Mouse (Mus musculus) stomach, embryonic 14.5 days (tissue): ENCODE results near the gene Klhl21. TPM values are rescaled to one million over a fixed set of nuclear protein-coding genes. Genes with fewer than 3 reads are reported as not detected.

ENCODE experiments used
- ATAC-seq: fragments of 200-750 bp; cut with Nextera tagmentation; 2 replicates; pipeline ENCODE4 v1.8.0; 2017; ENCODE audit warnings: low read depth, moderate TSS enrichment; ENCODE audit not compliant: insufficient number of reproducible peaks, insufficient read depth, low FRiP score
- H3K27ac ChIP-seq: fragments of 300-500 bp; sonication (generic); 2 replicates; pipeline ENCODE4 v1.5.1; 2014; ENCODE audit warnings: mild to moderate bottlenecking, low read length, moderate library complexity, mixed read lengths
- H3K27me3 ChIP-seq: fragments of 300-500 bp; sonication (generic); 2 replicates; pipeline ENCODE4 v1.6.1; 2014; ENCODE audit warnings: low read length, control low read depth, mixed read lengths; ENCODE audit not compliant: control insufficient read depth, insufficient read depth
- H3K36me3 ChIP-seq: fragments of 300-500 bp; sonication (generic); 2 replicates; pipeline ENCODE4 v1.6.1; 2014; ENCODE audit warnings: mild to moderate bottlenecking, control low read depth, low read length, moderate library complexity, mixed read lengths; ENCODE audit not compliant: control insufficient read depth, insufficient read depth
- H3K4me1 ChIP-seq: fragments of 300-500 bp; sonication (generic); 2 replicates; pipeline ENCODE4 v1.6.1; 2014; ENCODE audit warnings: low read length, control low read depth, mixed read lengths; ENCODE audit not compliant: control insufficient read depth, insufficient read depth
- H3K4me2 ChIP-seq: fragments of 300-500 bp; sonication (generic); replicated peaks from 2 replicates; pipeline ENCODE4 v1.6.1; 2014; ENCODE audit warnings: low read depth, low read length, control low read depth
- H3K4me3 ChIP-seq: fragments of 300-500 bp; sonication (generic); 2 replicates; pipeline ENCODE4 v1.5.1; 2014; ENCODE audit warnings: low read depth, low read length, control low read depth
- H3K9ac ChIP-seq: fragments of 300-500 bp; sonication (generic); replicated peaks from 2 replicates; pipeline ENCODE4 v1.6.1; 2014; ENCODE audit warnings: low read depth, mild to moderate bottlenecking, control low read depth, low read length, moderate library complexity, mixed read lengths
- H3K9me3 ChIP-seq: fragments of 300-500 bp; sonication (generic); 2 replicates; pipeline ENCODE4 v1.6.1; 2016; ENCODE audit warnings: low read depth, low read length, control low read depth; ENCODE audit not compliant: control insufficient read depth
- WGBS: fragments of 180-500 bp; shearing (Covaris S2); extraction: QIAGEN DNeasy Blood & Tissue Kit; methylation state at CpG from one replicate; pipeline ENCODE4 v1.1.7; 2014; 5-methylcytosine and 5-hydroxymethylcytosine counted together
- polyA plus RNA-seq: library from polyadenylated mRNA; unstranded; fragments of >200 nt; fragmentation: Nextera tagmentation; extraction: Ambion mirVana; gene quantifications from 2 replicates; pipeline ENCODE4 v1.2.1, GENCODE M21; 2014

Klhl21 gene
- polyA plus RNA-seq, 1 experiment from 2014 or later, result 5.8 TPM

DNA sequence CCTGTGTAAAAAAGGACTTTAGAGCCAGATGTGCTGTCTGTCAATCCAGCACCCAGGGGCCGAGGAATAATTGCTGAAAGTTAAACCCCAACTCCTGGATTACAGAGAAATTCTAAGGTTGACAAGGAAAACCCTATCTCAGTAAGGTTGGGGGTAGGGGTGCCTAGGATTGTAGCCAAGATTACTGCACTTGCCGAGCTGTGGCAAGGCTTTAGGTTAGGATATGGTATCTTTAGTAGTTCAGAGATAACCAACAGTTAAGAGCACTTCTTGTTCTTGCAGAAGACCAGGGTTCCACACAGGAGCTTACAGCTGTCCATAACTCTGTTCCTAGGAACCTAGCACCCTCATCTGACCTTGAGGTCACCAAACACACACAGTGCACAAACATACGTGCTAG lies 10.9 kb upstream of the Klhl21 start:
- WGBS, result 65% methylated on average over 3 of the region's 3 CpGs
- Histone ChIP-seq H3K9me3 (no peaks in the 10 kb centered on the region), H3K36me3 (no peaks in the 10 kb centered on the region), H3K9ac (no peak overlapping the region), H3K4me3 (peak overlapping the region; percentile 97; the same call in 1 of the 2 replicates), H3K27me3 (no peaks in the 10 kb centered on the region), H3K4me2 (peak overlapping the region; percentile 62), H3K27ac (no peak overlapping the region), H3K4me1 (peaks cover 16% of the 10 kb centered on the region; the same call in 1 of the 2 replicates)
- ATAC-seq, result no peak

GRCm38 (mm10) chr4:151999481-151999880 lies 9.1 kb upstream of the Klhl21 start:
- WGBS, result 60% methylated on average over 3 of the region's 3 CpGs
- Histone ChIP-seq H3K4me3 (no peak overlapping the region), H3K9ac (no peak overlapping the region), H3K4me1 (peaks cover 5% of the 10 kb centered on the region; the same call in 1 of the 2 replicates), H3K9me3 (no peaks in the 10 kb centered on the region), H3K4me2 (no peak overlapping the region), H3K27me3 (no peaks in the 10 kb centered on the region), H3K36me3 (no peaks in the 10 kb centered on the region), H3K27ac (no peak overlapping the region)
- no peak for ATAC-seq

- Histone ChIP-seq H3K4me3 (no peak overlapping the region), H3K4me2 (no peak overlapping the region), H3K27ac (no peak overlapping the region), H3K4me1 (peaks cover 4% of the 10 kb centered on the region; the same call in 1 of the 2 replicates), H3K27me3 (no peaks in the 10 kb centered on the region), H3K9me3 (no peaks in the 10 kb centered on the region), H3K36me3 (no peaks in the 10 kb centered on the region), H3K9ac (no peak overlapping the region)
- no peak for ATAC-seq
- WGBS, result 23% methylated on average over 4 of the region's 4 CpGs
Observed at GRCm38 (mm10) chr4:152000906-152001305, 7.7 kb upstream of the Klhl21 start.

- Histone ChIP-seq H3K36me3 (no peaks in the 10 kb centered on the region), H3K4me1 (peaks cover 4% of the 10 kb centered on the region; the same call in 1 of the 2 replicates), H3K27ac (no peak overlapping the region), H3K27me3 (no peaks in the 10 kb centered on the region), H3K9ac (no peak overlapping the region), H3K4me2 (no peak overlapping the region), H3K9me3 (no peaks in the 10 kb centered on the region), H3K4me3 (no peak overlapping the region)
- 64% methylated on average over 4 of the region's 4 CpGs for WGBS
- ATAC-seq, result no peak
Observed at GRCm38 (mm10) chr4:152001335-152001734, 7.3 kb upstream of the Klhl21 start.

DNA sequence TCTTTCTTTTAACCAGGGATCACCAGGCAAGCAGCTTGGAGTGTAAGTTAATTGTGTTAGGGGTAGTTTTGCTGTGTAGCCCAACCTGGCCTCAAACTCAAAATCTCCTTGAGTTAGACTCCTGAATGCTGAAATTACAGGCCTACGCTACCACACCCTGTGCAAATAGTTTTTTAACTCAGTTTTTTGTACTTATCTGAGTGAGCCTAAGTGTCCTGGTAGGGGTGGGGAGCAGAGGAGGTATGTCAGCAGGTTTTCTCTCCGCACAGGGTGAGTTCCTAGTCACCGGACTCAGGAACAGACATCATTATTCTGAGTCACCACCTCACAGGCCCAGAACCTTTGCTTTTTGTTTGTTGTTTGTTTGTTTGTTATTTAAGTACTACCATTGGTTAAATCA lies 6.5 kb upstream of the Klhl21 start:
- H3K36me3 ChIP-seq, result no peaks in the 10 kb centered on the region
- peaks cover 11% of the 10 kb centered on the region for H3K4me1 ChIP-seq
- no peak overlapping the region for H3K4me2 ChIP-seq
- no peak overlapping the region for H3K4me3 ChIP-seq
- no peak overlapping the region for H3K27ac ChIP-seq
- no peaks in the 10 kb centered on the region for H3K27me3 ChIP-seq
- whole genome bisulfite sequencing, result 81% methylated on average over 3 of the region's 3 CpGs
- no peak for ATAC-seq
- H3K9me3 ChIP-seq, result no peaks in the 10 kb centered on the region
- no peak overlapping the region for H3K9ac ChIP-seq

GRCm38 (mm10) chr4:152006137-152006536 lies 2.5 kb upstream of the Klhl21 start:
- Histone ChIP-seq H3K4me2 (no peak overlapping the region), H3K27ac (no peak overlapping the region)

GRCm38 (mm10) chr4:152006812-152007211 lies 1.8 kb upstream of the Klhl21 start:
- no peaks in the 10 kb centered on the region for H3K27me3 ChIP-seq
- peaks cover 34% of the 10 kb centered on the region for H3K4me1 ChIP-seq
- no peak overlapping the region for H3K9ac ChIP-seq
- H3K27ac ChIP-seq, result peak overlapping the region; percentile 88; the same call in 1 of the 2 replicates
- H3K4me3 ChIP-seq, result no peak overlapping the region
- no peaks in the 10 kb centered on the region for H3K9me3 ChIP-seq
- no peak overlapping the region for H3K4me2 ChIP-seq
- WGBS, result 41% methylated on average over 3 of the region's 3 CpGs
- no peak for ATAC-seq
- no peaks in the 10 kb centered on the region for H3K36me3 ChIP-seq

More at GRCm38 (mm10) chr4:152006137-152006536, 2.5 kb upstream of the Klhl21 start:
- peaks cover 32% of the 10 kb centered on the region for H3K4me1 ChIP-seq
- 77% methylated on average over 6 of the region's 6 CpGs for WGBS
- ATAC-seq, result no peak
- no peak overlapping the region for H3K4me3 ChIP-seq
- H3K36me3 ChIP-seq, result no peaks in the 10 kb centered on the region
- H3K27me3 ChIP-seq, result no peaks in the 10 kb centered on the region
- H3K9ac ChIP-seq, result no peak overlapping the region
- no peaks in the 10 kb centered on the region for H3K9me3 ChIP-seq

- Histone ChIP-seq H3K9ac (no peak overlapping the region), H3K9me3 (no peaks in the 10 kb centered on the region), H3K4me2 (peak overlapping the region; percentile 100), H3K27me3 (no peaks in the 10 kb centered on the region), H3K36me3 (peaks cover 4% of the 10 kb centered on the region; the same call in 1 of the 2 replicates), H3K4me1 (peaks cover 34% of the 10 kb centered on the region), H3K4me3 (peak overlapping the region; percentile 68), H3K27ac (peak overlapping the region; percentile 88)
- WGBS, result 6% methylated on average over 8 of the region's 8 CpGs
- no peak for ATAC-seq
Observed at GRCm38 (mm10) chr4:152007481-152008147, 989 bp upstream of the Klhl21 start.

- Histone ChIP-seq H3K4me1 (peaks cover 34% of the 10 kb centered on the region), H3K9me3 (no peaks in the 10 kb centered on the region), H3K4me2 (peak overlapping the region; percentile 100), H3K9ac (no peak overlapping the region; the same call in 1 of the 2 replicates), H3K27me3 (no peaks in the 10 kb centered on the region), H3K36me3 (peaks cover 6% of the 10 kb centered on the region; the same call in 1 of the 2 replicates), H3K4me3 (peak overlapping the region; percentile 68), H3K27ac (peak overlapping the region; percentile 88)
- WGBS, result 1% methylated on average over 14 of the region's 14 CpGs
- ATAC-seq, result no peak
Observed at GRCm38 (mm10) chr4:152008148-152008500, 479 bp upstream of the Klhl21 start.
